Mouse (Mus musculus) B cell, adult 62 days (primary cell): ENCODE measurements around the gene Olfr767. TPM values are rescaled to one million over a fixed set of nuclear protein-coding genes. Genes with fewer than 3 reads are reported as not detected.

Source experiments
- total RNA-seq: library from RNA; stranded (reverse); gene quantifications from 4 replicates; pipeline ENCODE4 v1.2.4, GENCODE M21; 2023

The Olfr767 gene
- total RNA-seq, result not detected in 4 replicates

GRCm38 (mm10) chr10:129082810-129083209, at the start of gene Olfr767:
Olfr767 (minus strand) TSS chr10:129082910.

DNA sequence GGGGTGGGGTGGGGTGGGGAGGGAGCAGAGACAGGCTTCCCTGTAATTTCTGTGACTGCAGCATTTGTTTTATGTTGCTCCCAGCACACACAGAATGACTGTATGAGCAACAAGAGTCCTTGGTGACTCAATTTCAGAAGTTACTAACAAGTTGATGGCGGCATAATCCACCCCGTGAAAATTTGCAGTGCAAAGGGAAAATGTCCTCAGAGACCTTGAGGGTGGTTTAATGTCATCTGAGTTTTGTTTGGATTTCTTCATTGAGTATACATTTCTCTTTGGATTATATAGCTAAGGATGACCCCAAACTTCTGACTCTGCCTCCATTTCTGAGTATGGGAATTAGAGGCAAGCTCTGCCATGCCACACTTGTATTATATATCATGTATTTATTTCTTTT, 35.1 kb upstream of the Olfr767 start, which contains the start of gene Olfr769:
TSS of gene Olfr769 (minus strand) at position 101 of the 400 bp plus-strand sequence.

DNA sequence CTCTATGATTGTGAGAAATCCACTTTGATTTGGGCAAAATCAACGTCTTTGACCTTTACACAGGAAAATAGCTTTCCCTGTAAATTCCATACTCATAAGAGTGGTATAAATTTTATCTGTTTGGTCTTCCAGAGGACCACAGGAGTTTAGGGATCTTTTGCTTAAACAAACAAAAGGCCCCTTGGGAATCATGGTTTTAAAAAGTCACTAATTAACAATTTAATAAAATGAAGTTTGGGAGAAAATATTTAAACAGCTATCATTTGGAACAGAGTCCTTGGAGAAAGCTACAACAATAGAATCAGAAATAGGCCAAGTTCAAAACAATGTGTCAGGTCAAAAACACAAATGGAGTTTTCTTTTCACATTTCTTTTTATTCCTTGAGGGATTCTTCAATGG, 16.6 kb upstream of the Olfr767 start, which contains the start of gene Olfr768:
TSS of gene Olfr768 (minus strand) at position 101 of the 400 bp plus-strand sequence.

GRCm38 (mm10) chr10:129068877-129069276, 13.8 kb downstream of the Olfr767 start, which contains the start of gene Olfr766-ps1:
Olfr766-ps1 (minus strand) TSS chr10:129068977.

DNA sequence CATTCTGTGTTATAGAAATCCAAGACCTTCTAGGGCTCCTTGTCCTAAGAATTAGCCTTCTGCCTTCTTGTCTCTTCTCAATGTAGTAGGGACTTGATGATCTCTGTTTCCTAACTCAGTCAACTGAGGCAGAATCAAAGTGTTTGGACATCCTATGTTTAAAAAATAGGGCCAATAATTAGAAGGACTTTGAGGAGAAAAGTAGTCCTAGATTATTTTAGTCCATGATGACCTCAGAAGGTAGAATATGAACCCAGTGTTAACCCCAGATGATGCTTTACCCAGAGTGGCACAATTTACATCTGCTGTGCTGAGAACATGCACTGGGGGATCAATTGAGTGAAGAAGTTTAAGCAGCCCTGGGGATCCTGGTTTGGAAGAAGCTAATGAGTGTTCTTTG, 32.8 kb downstream of the Olfr767 start, which contains the start of gene Olfr765:
TSS of gene Olfr765 (minus strand) at position 101 of the 400 bp plus-strand sequence.

GRCm38 (mm10) chr10:129039796-129040195, 42.9 kb downstream of the Olfr767 start, which contains the start of gene Olfr764-ps1:
Olfr764-ps1 (minus strand) TSS chr10:129039896.

Other genes starting within 250 kb of the Olfr767 start
- 51.4 to 56.9 TPM (median 52.5 TPM) in 4 replicates for gene Gdf11, start 191.2 kb downstream of the Olfr767 start, total RNA-seq
- 0.81 to 1.1 TPM (median 0.97 TPM) in 3 of 4 replicates, not detected in the other for gene Cd63, start 181.9 kb downstream of the Olfr767 start, total RNA-seq
- gene Rdh5, start 160.0 kb downstream of the Olfr767 start, total RNA-seq, result 6.8 to 13.1 TPM (median 7.4 TPM) in 4 replicates
- gene Bloc1s1, start 158.9 kb downstream of the Olfr767 start, total RNA-seq, result 62.0 to 76.3 TPM (median 67.9 TPM) in 4 replicates
- gene Itga7, start 149.1 kb downstream of the Olfr767 start, total RNA-seq, result 0.27 TPM in 1 of 4 replicates, not detected in the others
- gene Mettl7b, start 121.9 kb downstream of the Olfr767 start, total RNA-seq, result not detected in 4 replicates
- gene Olfr9, start 93.5 kb downstream of the Olfr767 start, total RNA-seq, result not detected in 4 replicates
- gene Olfr763, start 72.1 kb downstream of the Olfr767 start, total RNA-seq, result not detected in 4 replicates
- gene Olfr764-ps1, start 43.0 kb downstream of the Olfr767 start, total RNA-seq, result not detected in 4 replicates
- gene Olfr765, start 32.9 kb downstream of the Olfr767 start, total RNA-seq, result not detected in 4 replicates
- gene Olfr766-ps1, start 13.9 kb downstream of the Olfr767 start, total RNA-seq, result not detected in 4 replicates
- not detected in 4 replicates for gene Olfr768, start 16.5 kb upstream of the Olfr767 start, total RNA-seq
- gene Olfr769, start 35.0 kb upstream of the Olfr767 start, total RNA-seq, result not detected in 4 replicates
- not detected in 4 replicates for gene Olfr770, start 56.1 kb upstream of the Olfr767 start, total RNA-seq
- gene Olfr771, start 81.8 kb upstream of the Olfr767 start, total RNA-seq, result not detected in 4 replicates
- gene Olfr772, start 95.0 kb upstream of the Olfr767 start, total RNA-seq, result not detected in 4 replicates
- not detected in 4 replicates for gene Olfr773, start 104.5 kb upstream of the Olfr767 start, total RNA-seq
- gene Olfr774, start 153.3 kb upstream of the Olfr767 start, total RNA-seq, result not detected in 4 replicates
- gene Olfr775, start 165.5 kb upstream of the Olfr767 start, total RNA-seq, result not detected in 4 replicates
- not detected in 4 replicates for gene Olfr776, start 176.2 kb upstream of the Olfr767 start, total RNA-seq
- not detected in 4 replicates for gene Olfr777, start 188.6 kb upstream of the Olfr767 start, total RNA-seq
- gene Olfr780, start 235.2 kb upstream of the Olfr767 start, total RNA-seq, result not detected in 4 replicates
- gene Olfr781, start 245.9 kb upstream of the Olfr767 start, total RNA-seq, result not detected in 4 replicates